Mouse (Mus musculus) embryonic facial prominence, embryonic 15.5 days (tissue): ENCODE measurements at regions not wholly inside any gene's neighbourhood (a gene's known extent, or its start where the extent isn't known, plus 50 kb on each side); places are given as distances from the start of the nearest gene placed in this dataset.

Experiments
- ATAC-seq: fragments of 200-750 bp; cut with Nextera tagmentation; 2 replicates; pipeline ENCODE4 v1.8.0; 2017; ENCODE audit warnings: low read depth, moderate TSS enrichment; ENCODE audit not compliant: insufficient number of reproducible peaks, low FRiP score, low TSS enrichment
- H3K27ac ChIP-seq: fragments of 300-500 bp; sonication (generic); replicated peaks from 2 replicates; pipeline ENCODE4 v1.5.1; 2015; ENCODE audit warnings: mild to moderate bottlenecking, inconsistent platforms
- H3K27me3 ChIP-seq: fragments of 300-500 bp; sonication (generic); 2 replicates; pipeline ENCODE4 v1.6.1; 2015; ENCODE audit warnings: inconsistent platforms
- H3K36me3 ChIP-seq: fragments of 300-500 bp; sonication (generic); 2 replicates; pipeline ENCODE4 v1.6.1; 2015; ENCODE audit warnings: mild to moderate bottlenecking, inconsistent platforms
- H3K4me1 ChIP-seq: fragments of 300-500 bp; sonication (generic); 2 replicates; pipeline ENCODE4 v1.6.1; 2015; ENCODE audit warnings: inconsistent platforms
- H3K4me2 ChIP-seq: fragments of 300-500 bp; sonication (generic); replicated peaks from 2 replicates; pipeline ENCODE4 v1.6.1; 2015; ENCODE audit warnings: mild to moderate bottlenecking, inconsistent platforms
- H3K4me3 ChIP-seq: fragments of 300-500 bp; sonication (generic); replicated peaks from 2 replicates; pipeline ENCODE4 v1.5.1; 2015; ENCODE audit warnings: mild to moderate bottlenecking, inconsistent platforms
- H3K9ac ChIP-seq: fragments of 300-500 bp; sonication (generic); 2 replicates; pipeline ENCODE4 v1.6.1; 2015; ENCODE audit warnings: inconsistent platforms
- H3K9me3 ChIP-seq: fragments of 300-500 bp; sonication (generic); replicated peaks from 2 replicates; pipeline ENCODE4 v1.6.1; 2016; ENCODE audit warnings: inconsistent platforms
- WGBS: fragments of 180-500 bp; shearing (Covaris S2); methylation state at CpG from one replicate; pipeline ENCODE4 v1.1.7; 2015; 5-methylcytosine and 5-hydroxymethylcytosine counted together

GRCm38 (mm10) chr1:191459066-191459465 lies 56.0 kb upstream of the Ppp2r5a start:
- no peak for ATAC-seq
- Histone ChIP-seq H3K4me3 (no peak overlapping the region), H3K9ac (no peak overlapping the region), H3K36me3 (no peaks in the 10 kb centered on the region), H3K27ac (no peak overlapping the region), H3K4me2 (no peak overlapping the region), H3K27me3 (no peaks in the 10 kb centered on the region), H3K4me1 (peaks cover 15% of the 10 kb centered on the region), H3K9me3 (no peaks in the 10 kb centered on the region)
- 66% methylated on average over 5 of the region's 5 CpGs for WGBS

GRCm38 (mm10) chr1:191458292-191458691 lies 55.2 kb upstream of the Ppp2r5a start:
- Histone ChIP-seq H3K36me3 (no peaks in the 10 kb centered on the region), H3K4me1 (peaks cover 20% of the 10 kb centered on the region), H3K9me3 (no peaks in the 10 kb centered on the region), H3K27ac (no peak overlapping the region), H3K27me3 (no peaks in the 10 kb centered on the region), H3K4me3 (no peak overlapping the region), H3K4me2 (no peak overlapping the region), H3K9ac (no peak overlapping the region)
- WGBS, result 64% methylated on average over 2 of the region's 2 CpGs
- no peak for ATAC-seq

- Histone ChIP-seq H3K4me3 (no peak overlapping the region), H3K36me3 (no peaks in the 10 kb centered on the region), H3K4me1 (peaks cover 16% of the 10 kb centered on the region), H3K4me2 (no peak overlapping the region), H3K27ac (no peak overlapping the region), H3K27me3 (no peaks in the 10 kb centered on the region), H3K9me3 (no peaks in the 10 kb centered on the region), H3K9ac (no peak overlapping the region)
- WGBS, result 73% methylated on average over 4 of the region's 4 CpGs
- ATAC-seq, result no peak
Observed at GRCm38 (mm10) chr1:191457103-191457502, 54.0 kb upstream of the Ppp2r5a start.

GRCm38 (mm10) chr1:191454604-191455003 lies 51.5 kb upstream of the Ppp2r5a start:
- no peak overlapping the region for H3K27ac ChIP-seq
- no peaks in the 10 kb centered on the region for H3K36me3 ChIP-seq
- no peak overlapping the region for H3K4me2 ChIP-seq
- H3K9ac ChIP-seq, result no peak overlapping the region
- ATAC-seq, result no peak
- H3K9me3 ChIP-seq, result no peaks in the 10 kb centered on the region
- peaks cover 8% of the 10 kb centered on the region; the same call in 1 of the 2 replicates for H3K4me1 ChIP-seq
- WGBS, result 17% methylated on average over 3 of the region's 3 CpGs
- H3K27me3 ChIP-seq, result no peaks in the 10 kb centered on the region
- no peak overlapping the region for H3K4me3 ChIP-seq

- 42% methylated on average over 3 of the region's 3 CpGs for WGBS
- no peak overlapping the region for H3K27ac ChIP-seq
- H3K36me3 ChIP-seq, result no peaks in the 10 kb centered on the region
- H3K9ac ChIP-seq, result no peak overlapping the region
- peaks cover 8% of the 10 kb centered on the region; the same call in 1 of the 2 replicates for H3K4me1 ChIP-seq
- H3K9me3 ChIP-seq, result no peaks in the 10 kb centered on the region
- no peaks in the 10 kb centered on the region for H3K27me3 ChIP-seq
- no peak for ATAC-seq
- H3K4me2 ChIP-seq, result no peak overlapping the region
- no peak overlapping the region for H3K4me3 ChIP-seq
Observed at GRCm38 (mm10) chr1:191453589-191453988, 50.5 kb upstream of the Ppp2r5a start.
